Mouse (Mus musculus) heart, postnatal 0 days (tissue): ENCODE measurements around the gene Osbpl6.

Experiments
- CTCF ChIP-seq: IDR thresholded peaks from 2 replicates; pipeline ENCODE4 v1.5.1; 2016; ENCODE audit warnings: antibody characterized with exemption, control low read depth, low read depth
- EP300 ChIP-seq: IDR thresholded peaks from 2 replicates; pipeline ENCODE4 v1.6.1; 2016; ENCODE audit warnings: antibody characterized with exemption, low read depth

GRCm38 (mm10) chr2:76439540-76439939 is 33.2 kb downstream of the Osbpl6 start:
- no peak for TF ChIP-seq CTCF
- TF ChIP-seq EP300, result no peak
